Mouse (Mus musculus) large intestine, adult 2 months (tissue): Measurements from ENCODE around the gene Sorbs1. TPM values are rescaled to one million over a fixed set of nuclear protein-coding genes. Genes with fewer than 3 reads are reported as not detected.

Experiments
- DNase-seq: peaks from one replicate; pipeline ENCODE4 v3.0.0-alpha.2; 2012; ENCODE audit warnings: low read depth, low spot score
- WGBS: fragments of 180-500 bp; shearing (Covaris S2); methylation state at CpG from one replicate; pipeline ENCODE4 v1.1.7; 2018; 5-methylcytosine and 5-hydroxymethylcytosine counted together
- polyA plus RNA-seq: library from polyadenylated mRNA; depleted of rRNA; stranded (reverse); fragments of >200 nt; gene quantifications from 2 replicates; pipeline ENCODE4 v1.2.3, GENCODE M21; 2012

Gene Sorbs1
- polyA plus RNA-seq, 1 experiment, result 14.9 TPM

DNA sequence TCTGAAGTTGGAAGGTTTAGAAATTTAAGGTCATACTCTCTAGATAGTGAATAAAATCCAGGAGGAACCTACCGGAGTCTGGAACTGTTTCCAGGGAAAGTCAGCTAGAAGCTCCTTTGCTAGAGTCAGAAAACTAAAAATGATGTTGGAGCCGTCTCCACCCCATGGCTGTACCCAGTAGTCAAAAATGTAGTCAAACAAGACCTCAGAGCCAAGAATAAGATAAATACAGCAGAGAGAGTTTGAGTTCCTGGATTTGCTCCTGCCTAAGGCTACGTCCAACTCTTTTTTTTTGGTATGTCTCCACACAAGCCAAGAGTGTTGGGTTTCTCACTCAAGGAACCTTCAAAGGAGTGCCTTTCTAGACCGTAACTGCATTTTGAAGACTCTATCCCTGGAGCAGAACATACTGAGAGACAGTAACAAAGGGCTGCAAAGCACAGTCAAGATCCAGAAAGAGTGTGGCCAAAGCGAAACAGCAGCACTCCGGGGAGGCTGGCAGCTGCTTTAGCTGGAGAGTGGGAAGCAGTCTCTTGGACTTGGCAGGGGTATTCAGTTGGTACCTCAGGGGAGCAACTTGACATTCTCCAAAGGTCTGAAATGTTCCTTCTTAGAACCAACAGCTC is 223.4 kb downstream of the Sorbs1 start:
- WGBS, result 80% methylated on average over 6 of the region's 6 CpGs
- DNase-seq, result no peak

DNA sequence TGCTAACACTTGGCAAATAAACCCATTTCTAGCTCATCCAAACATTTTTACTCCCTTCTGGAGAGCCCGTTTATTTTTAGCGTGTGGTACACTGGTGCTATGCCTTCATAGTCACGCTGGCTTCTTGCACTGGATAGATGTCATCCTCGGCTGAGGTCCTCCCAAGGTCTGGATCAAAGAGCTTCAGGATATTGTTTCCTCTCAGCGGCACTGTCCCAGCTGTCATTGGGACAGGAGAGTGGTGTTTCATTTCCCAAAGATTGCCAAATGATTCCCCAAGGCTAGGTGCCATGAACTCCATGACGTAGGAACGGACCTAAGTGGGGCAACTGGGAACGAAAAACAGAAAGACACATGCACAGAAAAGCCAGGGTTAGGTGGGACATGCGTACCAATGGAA is 225.2 kb downstream of the Sorbs1 start:
- DNase-seq, result no peak
- WGBS, result 86% methylated on average over 9 of the region's 9 CpGs

DNA sequence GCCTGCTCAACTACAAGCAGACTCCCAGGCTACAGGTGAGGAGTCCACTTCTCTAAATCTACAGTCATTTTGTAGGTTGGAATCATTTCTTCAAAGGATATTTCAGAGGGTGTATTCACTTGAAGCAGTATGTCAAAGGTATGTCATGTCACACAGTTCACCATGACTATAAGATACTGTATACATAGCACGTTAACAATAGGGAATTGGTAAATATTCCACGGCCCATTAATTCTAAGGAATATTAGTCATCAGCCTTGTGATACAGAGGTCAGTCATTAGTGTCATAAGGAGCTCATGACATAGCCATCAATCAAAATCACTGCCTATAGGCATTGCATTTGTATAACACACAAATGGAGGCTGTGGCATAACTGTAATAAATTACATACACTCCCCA is 228.9 kb downstream of the Sorbs1 start:
- 82% methylated on average over 2 of the region's 2 CpGs for WGBS
- no peak for DNase-seq

DNA sequence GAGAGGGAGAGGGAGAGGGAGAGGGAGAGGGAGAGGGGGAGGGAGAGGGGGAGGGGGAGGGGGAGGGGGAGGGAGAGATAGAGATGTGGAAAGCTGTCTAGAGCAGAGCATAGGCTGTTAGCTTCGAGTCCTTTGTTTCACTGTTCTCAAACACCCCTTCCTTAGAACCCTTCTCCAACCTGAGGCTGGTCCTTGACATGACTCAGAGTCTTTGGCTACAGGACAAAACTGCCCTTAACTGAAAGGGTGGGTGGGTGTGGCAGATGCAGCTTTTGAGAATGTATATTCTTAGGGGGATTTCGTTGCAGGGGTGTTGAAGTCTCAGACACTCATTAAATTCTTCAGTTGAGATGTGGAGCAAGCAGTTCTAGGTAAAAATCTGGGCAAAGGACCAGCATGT is 230.2 kb downstream of the Sorbs1 start:
- no peak for DNase-seq
- WGBS, result 60% methylated on average over 2 of the region's 2 CpGs

DNA sequence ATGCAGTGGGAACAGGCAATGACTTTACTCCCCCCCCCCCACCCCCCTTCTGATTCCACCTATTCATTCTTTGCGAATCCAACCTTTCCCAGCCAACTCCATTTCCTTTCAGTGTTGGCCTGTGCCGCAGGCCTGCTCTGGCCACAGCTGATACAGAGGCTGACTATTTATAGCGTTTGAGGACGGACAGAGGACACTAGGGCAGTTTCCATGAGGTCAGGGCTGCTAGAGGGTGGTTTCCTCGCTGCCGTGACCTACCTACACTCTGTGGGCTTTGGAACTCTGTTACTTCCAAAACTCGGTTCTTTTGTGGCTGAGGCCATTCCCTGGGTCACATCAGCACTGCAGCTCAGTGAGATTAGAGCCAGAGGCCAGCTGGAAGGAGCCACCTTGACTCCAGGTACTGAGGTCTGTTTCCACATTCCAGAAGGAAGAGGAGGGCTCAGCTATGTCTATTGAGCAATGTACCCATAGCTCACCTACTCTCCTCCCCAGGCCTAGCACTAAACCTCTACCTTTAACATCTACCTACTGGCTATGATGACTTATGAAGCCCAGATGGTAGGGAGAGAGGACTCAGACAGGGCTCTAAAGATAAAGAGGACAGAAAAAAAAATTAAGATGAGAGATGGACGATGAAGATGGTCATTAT is 235.1 kb downstream of the Sorbs1 start:
- 76% methylated on average over 8 of the region's 8 CpGs for WGBS
- no peak for DNase-seq

DNA sequence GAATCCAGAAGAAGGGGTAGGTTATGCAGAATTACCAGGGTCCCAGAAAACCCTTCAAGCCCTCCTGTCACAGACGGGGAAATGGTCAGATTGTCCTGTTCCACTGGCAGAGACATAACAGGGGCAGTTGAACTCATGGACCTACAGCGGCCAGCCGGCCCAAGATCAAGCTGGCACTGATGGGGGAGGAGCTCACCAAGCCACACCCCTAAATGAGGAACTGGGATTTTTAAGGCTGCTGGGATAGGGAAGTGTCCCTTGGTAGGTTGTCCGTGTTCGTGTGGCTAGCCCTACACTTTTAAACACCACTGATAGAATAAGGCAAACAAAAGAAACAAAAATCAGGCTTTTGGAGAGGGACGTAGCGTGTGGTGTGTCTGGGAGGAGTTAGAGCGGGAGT is 236.1 kb downstream of the Sorbs1 start:
- 94% methylated on average over 8 of the region's 8 CpGs for WGBS
- DNase-seq, result no peak

DNA sequence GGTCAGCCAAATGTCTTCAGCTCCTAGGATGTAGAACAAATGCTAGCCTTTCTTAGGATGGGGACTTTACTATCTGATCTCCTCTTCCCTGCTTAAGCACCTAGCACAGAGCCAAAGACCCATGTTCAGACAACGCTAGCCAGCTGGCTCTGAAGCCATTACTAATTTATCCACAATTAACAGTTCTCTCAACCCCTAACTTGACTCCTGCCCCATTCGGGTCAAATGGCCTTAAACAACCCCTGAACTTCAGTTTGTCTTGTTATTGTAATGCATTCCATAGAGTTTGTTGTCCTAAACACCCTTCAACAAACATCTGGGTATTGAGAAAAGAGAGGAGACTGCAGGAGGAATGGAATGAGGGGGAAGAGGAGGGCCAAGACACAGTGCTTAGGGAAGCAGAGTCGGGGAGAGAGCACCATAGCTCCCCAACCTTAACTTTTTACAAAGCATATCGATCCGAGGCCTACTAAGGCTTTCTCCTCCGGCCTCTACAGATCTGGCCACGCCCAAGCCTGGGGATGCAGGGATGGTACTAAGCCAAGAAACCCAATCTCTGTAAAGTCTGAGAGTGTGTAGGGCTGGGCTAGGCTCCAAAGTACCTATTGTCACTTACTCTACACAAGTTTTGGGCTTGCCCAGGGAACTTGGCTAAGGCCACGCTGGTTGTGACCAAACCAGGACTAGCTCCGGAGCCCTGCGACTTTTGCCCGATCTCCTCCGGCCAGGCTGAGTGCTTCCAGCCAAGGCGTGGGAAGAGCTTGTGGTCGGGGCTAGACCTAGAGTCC is 238.0 kb downstream of the Sorbs1 start:
- no peak for DNase-seq
- WGBS, result 85% methylated on average over 14 of the region's 14 CpGs

DNA sequence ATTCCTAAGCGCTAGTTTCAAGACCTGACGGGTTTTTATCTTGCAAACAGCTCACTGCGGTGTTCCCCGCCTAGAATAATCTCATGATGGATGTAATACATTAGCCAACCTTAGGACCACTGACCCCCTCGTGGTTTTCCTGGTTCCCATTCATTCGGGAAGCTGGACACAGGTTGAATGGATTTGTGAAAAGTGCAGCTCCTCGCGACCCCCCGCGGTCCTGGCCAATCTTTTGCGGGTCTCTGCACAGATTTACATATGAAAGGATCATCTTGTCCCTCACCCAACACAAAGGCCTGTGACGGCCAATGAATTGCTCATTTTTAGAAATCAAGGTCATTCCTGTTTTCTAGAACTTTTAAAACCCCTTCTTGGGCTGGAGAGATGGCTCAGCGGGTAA is 240.9 kb downstream of the Sorbs1 start:
- no peak for DNase-seq
- 79% methylated on average over 13 of the region's 13 CpGs for WGBS

DNA sequence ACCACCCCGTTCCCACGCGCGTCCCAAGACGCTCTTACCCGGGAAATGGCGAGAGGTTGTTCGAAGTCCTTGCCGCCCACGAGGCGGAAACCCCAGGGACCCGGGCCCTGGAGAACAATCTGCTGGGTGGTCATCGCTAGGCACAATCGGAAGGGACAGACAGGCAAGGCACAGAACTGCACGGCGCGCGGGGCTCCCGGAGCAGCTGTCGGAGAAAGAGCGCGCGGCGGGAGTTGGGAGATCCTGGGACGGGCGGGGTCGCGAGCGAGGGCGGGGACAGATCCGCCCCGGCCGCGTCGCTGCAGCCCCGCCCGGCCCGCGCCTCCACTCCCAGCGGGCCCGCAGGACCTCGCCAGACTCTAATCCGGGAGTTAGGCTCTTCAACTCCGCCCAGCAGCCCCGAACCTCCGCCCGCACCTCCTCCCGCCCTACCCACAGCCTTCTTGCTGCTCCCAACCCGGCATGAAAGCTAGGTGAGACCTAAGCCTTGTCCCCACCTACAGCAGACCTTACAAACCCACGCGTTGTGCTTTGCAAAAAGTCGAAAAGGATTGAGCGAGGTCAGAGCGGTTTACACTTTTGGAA is 242.2 kb downstream of the Sorbs1 start, which contains the start of gene Pdlim1:
Gene Pdlim1 (minus strand): TSS at position 535 of the 585 bp plus-strand sequence.
- under 1% methylated on average over 54 of the region's 54 CpGs for WGBS
- DNase-seq, result no peak

DNA sequence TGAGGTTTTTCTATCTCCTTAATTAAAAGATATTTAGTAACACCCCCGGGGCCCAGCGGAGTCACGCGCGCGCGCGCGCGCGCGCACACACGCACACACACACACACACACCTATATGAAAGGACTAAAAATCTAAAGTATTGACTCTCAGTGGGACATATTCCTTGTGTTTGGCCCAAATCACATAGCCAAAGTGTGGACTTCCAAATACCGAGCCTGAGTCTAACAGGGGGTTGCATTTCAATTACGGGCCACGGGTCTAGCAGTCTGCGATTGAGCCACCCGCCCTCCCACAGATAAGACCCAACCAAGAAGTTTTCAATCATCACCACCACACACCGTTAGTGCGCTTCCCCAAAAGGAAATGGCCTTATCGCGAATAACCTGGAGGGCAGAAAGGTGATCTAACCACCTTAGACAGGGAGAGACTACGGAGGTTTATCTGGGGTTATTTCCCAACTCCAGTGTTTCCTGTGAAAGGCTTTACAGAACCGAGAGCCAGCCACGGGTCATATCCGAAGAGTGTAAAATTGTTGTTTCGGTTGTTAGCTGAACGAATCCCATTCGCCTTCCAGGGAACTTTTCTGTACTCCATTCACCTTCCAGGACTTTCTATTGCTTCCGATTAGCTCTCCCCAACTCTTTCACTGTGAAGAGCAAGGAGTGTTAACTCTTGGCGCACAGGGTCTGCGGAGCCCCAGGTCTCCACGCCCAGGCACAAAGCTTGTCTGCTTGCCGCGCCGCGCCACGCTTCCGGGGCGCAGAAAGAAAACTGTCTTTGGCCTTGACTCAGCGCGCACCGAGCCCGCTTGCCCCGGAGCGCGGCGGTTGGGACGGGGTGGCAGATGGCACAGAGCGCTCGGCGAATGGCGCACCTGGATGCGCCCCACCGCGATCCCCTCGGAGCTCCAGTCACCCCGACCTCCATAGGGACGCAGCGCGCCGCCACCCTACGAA is 242.9 kb downstream of the Sorbs1 start:
- 5% methylated on average over 63 of the region's 63 CpGs for WGBS
- no peak for DNase-seq

DNA sequence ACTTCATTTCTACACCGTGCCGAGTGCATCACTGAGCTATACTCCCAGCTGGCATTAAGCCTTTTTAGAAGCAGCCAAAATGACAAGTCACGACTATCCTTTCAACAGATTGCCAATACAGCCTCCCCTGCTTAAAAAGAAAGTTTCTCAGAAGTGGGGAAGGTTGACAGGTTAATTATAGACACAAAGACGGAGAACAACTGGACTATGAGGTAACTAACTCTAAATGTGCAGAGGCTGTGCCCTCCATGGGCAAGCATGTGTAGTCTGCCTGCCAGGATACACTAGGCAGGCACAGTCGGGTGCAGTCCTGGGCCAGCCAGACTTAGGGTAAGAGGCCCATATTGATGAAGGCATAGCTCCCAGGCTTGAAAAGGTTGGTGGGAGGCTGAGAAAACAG is 244.1 kb downstream of the Sorbs1 start:
- 13% methylated on average over 5 of the region's 5 CpGs for WGBS
- no peak for DNase-seq

DNA sequence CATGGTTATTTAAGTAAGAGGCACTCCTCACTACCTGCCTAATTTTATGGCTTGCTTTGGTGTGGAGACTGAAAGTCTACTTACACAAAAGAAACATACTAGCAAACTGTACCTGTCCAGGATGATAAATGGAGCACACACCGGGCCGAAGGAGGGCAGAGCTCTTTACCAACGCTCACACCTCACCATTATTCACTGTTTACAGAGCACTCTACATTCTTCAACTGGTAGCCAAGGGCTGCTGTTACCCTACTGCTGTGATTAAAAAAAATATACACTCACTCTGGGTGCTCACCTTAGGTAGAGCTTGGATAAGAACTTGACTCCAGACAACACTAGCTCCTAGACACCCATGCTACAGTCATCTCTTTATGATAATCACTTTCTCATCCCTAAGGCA is 245.1 kb downstream of the Sorbs1 start:
- 34% methylated on average over 3 of the region's 3 CpGs for WGBS
- no peak for DNase-seq

DNA sequence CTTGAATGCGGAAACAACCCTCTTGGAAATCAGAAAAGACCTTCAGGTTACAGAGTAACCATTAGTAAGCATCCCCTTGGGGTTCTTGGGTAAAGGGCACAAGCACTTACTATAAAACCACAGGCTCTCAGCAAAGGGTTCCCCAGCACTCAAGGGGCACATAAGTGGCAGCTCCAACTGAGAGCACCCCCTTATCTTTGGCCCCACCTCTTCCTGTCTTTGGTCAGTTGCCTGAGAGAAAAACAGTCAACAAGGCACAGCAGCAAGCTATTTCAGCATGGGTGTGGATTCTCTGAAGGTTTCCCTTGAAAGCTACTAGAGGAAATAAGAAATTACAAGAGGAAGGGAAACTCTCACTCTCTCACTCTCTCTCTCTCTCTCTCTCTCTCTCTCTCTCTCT is 246.2 kb downstream of the Sorbs1 start:
- DNase-seq, result no peak
- 30% methylated on average over 1 of the region's 1 CpGs for WGBS

DNA sequence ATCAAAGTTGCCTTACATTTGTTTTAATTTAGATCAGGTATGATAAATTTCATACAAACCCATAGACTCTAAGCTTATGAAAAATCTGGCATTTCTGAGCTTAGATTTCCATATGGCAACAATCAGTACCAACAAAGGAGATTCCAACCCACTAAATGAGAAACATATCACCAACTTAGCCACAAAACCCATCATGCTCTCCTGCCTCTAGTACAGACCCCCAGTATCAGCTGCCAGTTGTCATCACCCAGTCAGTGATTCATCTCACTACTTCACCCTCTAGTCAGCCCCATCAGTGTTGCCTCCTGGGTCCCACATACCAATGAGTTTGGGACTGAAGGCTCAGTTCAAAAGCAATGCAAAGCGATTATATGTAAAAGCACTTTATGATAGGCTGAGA is 254.1 kb downstream of the Sorbs1 start:
- WGBS, result 89% methylated on average over 1 of the region's 1 CpGs
- no peak for DNase-seq

DNA sequence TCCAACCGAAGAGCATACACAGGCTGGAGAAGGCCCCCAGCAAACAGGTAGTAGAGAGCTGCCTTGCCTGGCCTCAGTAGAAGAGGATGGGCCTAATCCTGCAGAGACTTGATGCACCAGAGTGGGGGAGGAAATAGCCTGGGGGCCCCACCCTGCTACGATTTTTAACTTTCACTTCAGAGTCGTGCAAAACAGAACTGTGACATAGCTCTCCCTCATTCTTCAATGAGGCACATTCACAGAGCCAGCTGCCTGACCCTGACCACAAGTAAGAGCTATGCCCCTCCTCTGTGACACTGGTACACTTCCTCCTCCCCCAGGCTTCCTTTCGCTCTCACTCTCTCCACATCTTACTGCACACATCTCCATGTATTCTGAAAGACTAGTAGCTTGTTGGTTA is 256.2 kb downstream of the Sorbs1 start:
- DNase-seq, result no peak
- WGBS, result 28% methylated on average over 4 of the region's 4 CpGs

DNA sequence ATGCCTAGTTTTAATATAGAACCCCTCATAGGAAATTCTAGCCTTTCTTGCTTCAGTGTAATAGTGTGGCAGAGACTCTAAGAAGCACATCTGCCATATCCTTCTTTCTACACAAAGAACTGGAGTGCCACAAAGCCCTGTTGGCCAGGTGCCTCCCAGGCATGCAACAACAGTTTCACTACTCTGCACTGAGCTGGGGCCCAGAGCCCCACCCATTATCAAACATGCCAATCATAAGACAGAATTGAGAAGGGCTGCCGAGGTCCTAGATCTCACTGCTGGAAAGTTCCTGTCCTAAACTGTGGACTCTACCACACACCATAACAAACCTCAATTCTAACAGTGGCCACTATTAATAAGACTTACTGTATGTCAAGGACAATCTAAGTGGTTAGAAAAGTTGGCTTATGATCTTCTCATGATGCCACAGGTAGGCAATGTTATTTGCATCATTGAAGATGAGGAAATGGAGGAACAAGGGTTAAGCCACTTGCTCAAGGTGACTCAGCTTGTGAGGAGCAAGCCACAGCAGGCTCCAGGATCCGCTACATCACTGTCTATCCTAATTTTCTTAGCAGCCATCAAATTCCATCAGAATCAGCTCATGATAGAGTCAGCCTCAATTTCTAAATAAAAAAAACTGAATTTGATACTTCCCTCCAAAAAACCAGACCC is 257.1 kb downstream of the Sorbs1 start:
- 36% methylated on average over 2 of the region's 2 CpGs for WGBS
- no peak for DNase-seq

DNA sequence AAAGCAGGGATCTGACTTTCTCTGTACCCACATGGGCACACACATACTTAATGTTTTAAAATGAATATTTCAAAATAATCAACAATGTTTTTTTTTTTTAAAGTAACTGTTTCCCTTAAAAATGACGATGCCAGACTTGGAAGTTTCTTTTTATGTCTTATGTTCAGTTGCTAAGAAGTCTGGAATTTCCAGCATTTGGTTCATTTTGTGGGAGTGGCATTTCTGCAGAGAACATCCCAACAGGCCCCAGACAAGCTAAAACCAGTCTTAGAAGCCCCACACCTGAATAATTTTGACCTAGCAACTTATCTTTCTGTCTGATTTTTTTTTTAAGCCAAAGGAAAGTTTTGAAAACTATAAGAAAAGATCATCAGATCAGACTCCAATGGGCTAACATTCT is 258.0 kb downstream of the Sorbs1 start:
- DNase-seq, result no peak
- WGBS, result 30% methylated on average over 1 of the region's 1 CpGs

DNA sequence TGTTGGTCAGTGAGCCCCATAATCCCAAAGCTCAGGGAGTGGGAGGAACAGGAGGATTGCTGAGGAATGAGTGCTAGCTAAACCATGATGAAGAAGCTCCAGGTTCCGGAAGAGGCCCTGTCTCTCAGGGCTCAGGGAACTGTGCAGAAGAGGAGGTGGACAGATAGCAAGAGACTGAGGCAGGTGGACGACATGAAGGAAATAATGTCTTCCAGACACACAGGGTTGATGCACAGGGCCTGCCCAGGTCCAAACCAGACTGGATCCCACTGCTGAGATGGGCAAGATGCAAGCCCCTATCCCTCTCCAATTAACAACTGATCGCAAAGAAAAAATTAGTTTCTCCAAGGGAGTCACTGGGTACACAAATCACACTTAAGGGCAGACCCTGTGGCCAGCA is 258.8 kb downstream of the Sorbs1 start:
- no peak for DNase-seq
- 77% methylated on average over 3 of the region's 3 CpGs for whole genome bisulfite sequencing

DNA sequence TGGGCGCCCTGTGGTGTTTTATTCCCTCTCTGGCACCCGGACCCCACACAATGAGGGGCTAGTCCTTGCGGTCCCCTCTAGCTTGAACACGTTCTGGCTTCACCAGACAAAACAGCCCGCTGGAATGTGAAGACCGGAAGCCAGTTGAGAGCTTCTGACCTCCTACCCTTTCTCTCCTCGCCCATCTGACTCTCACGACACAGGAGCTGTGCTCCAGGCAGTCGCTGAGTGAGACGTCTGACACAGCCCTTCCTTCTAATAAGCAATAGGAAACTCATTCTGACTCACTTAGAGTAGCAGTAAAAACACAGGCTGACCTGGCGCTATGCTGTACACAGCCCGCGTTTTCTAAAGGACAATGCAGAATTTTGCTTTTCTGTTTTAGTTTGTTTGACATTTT is 259.8 kb downstream of the Sorbs1 start:
- DNase-seq, result no peak
- 44% methylated on average over 13 of the region's 13 CpGs for WGBS
